Mouse (Mus musculus) naive thymus-derived CD4-positive, alpha-beta T cell, adult 2 months (primary cell): ENCODE measurements around the gene Iqcc.

Experiments used
- DNase-seq: peaks from one replicate; pipeline ENCODE4 v3.0.0-alpha.2; 2011; ENCODE audit warnings: low read depth

The Iqcc gene

GRCm38 (mm10) chr4:129618786-129619691 is at the start of gene Iqcc:
Gene Iqcc (minus strand): TSS chr4:129619099.
- peak; percentile 96 for DNase-seq

GRCm38 (mm10) chr4:129662255-129662813 is 43.4 kb upstream of the Iqcc start:
- DNase-seq = no peak

- DNase-seq = no peak
Measured at GRCm38 (mm10) chr4:129661584-129661983, 42.7 kb upstream of the Iqcc start.

GRCm38 (mm10) chr4:129654770-129655169 is 35.9 kb upstream of the Iqcc start:
- DNase-seq = no peak

- DNase-seq = no peak
Measured at GRCm38 (mm10) chr4:129650359-129650758, 31.5 kb upstream of the Iqcc start.

- no peak for DNase-seq
Measured at GRCm38 (mm10) chr4:129648656-129649055, 29.8 kb upstream of the Iqcc start.

GRCm38 (mm10) chr4:129645204-129645603 is 26.3 kb upstream of the Iqcc start:
- peak; percentile 28 for DNase-seq

- no peak for DNase-seq
Measured at GRCm38 (mm10) chr4:129641756-129642155, 22.9 kb upstream of the Iqcc start.

- DNase-seq = peak; percentile 95
Measured at GRCm38 (mm10) chr4:129640638-129641467, 22.0 kb upstream of the Iqcc start, which contains the start of gene Txlna. Gene Txlna (minus strand): TSS chr4:129641065.

GRCm38 (mm10) chr4:129640101-129640637 is 21.3 kb upstream of the Iqcc start:
- no peak for DNase-seq

GRCm38 (mm10) chr4:129639221-129639620 is 20.3 kb upstream of the Iqcc start:
- DNase-seq = no peak

GRCm38 (mm10) chr4:129633852-129634251 is 15.0 kb upstream of the Iqcc start:
- DNase-seq = no peak

GRCm38 (mm10) chr4:129631867-129632266 is 13.0 kb upstream of the Iqcc start:
- DNase-seq = no peak

GRCm38 (mm10) chr4:129630944-129631343 is 12.0 kb upstream of the Iqcc start:
- DNase-seq = no peak

GRCm38 (mm10) chr4:129626035-129626434 is 7.1 kb upstream of the Iqcc start:
- DNase-seq = no peak

- no peak for DNase-seq
Measured at GRCm38 (mm10) chr4:129625496-129625895, 6.6 kb upstream of the Iqcc start.

GRCm38 (mm10) chr4:129625029-129625370 is 6.1 kb upstream of the Iqcc start:
- peak; percentile 79 for DNase-seq

GRCm38 (mm10) chr4:129624281-129625028 is 5.6 kb upstream of the Iqcc start:
- DNase-seq = peak; percentile 94

GRCm38 (mm10) chr4:129623681-129624091 is 4.8 kb upstream of the Iqcc start, which contains the start of gene Ccdc28b:
Gene Ccdc28b (minus strand): TSS chr4:129623947.
- DNase-seq = no peak

GRCm38 (mm10) chr4:129622803-129623535 is 4.1 kb upstream of the Iqcc start:
- no peak for DNase-seq
